Mouse (Mus musculus) stomach, embryonic 15.5 days (tissue): ENCODE data around the gene Atp2a2. TPM values are rescaled to one million over a fixed set of nuclear protein-coding genes. Genes with fewer than 3 reads are reported as not detected.

Experiments
- ATAC-seq: fragments of 200-750 bp; cut with Nextera tagmentation; 2 replicates; pipeline ENCODE4 v1.8.0; 2017; ENCODE audit warnings: low read depth, moderate number of reproducible peaks, moderate TSS enrichment; ENCODE audit not compliant: insufficient read depth, low FRiP score
- H3K27ac ChIP-seq: fragments of 300-500 bp; sonication (generic); 2 replicates; pipeline ENCODE4 v1.5.1; 2015; ENCODE audit warnings: mild to moderate bottlenecking, inconsistent platforms
- H3K27me3 ChIP-seq: fragments of 300-500 bp; sonication (generic); replicated peaks from 2 replicates; pipeline ENCODE4 v1.6.1; 2015; ENCODE audit warnings: inconsistent platforms
- H3K36me3 ChIP-seq: fragments of 300-500 bp; sonication (generic); 2 replicates; pipeline ENCODE4 v1.6.1; 2015; ENCODE audit warnings: inconsistent platforms
- H3K4me1 ChIP-seq: fragments of 300-500 bp; sonication (generic); 2 replicates; pipeline ENCODE4 v1.6.1; 2015; ENCODE audit warnings: inconsistent platforms
- H3K4me2 ChIP-seq: fragments of 300-500 bp; sonication (generic); 2 replicates; pipeline ENCODE4 v1.6.1; 2015; ENCODE audit warnings: mild to moderate bottlenecking, inconsistent platforms
- H3K4me3 ChIP-seq: fragments of 300-500 bp; sonication (generic); replicated peaks from 2 replicates; pipeline ENCODE4 v1.5.1; 2015; ENCODE audit warnings: inconsistent platforms
- H3K9ac ChIP-seq: fragments of 300-500 bp; sonication (generic); 2 replicates; pipeline ENCODE4 v1.6.1; 2015; ENCODE audit warnings: inconsistent platforms
- H3K9me3 ChIP-seq: fragments of 300-500 bp; sonication (generic); 2 replicates; pipeline ENCODE4 v1.6.1; 2016; ENCODE audit warnings: inconsistent platforms
- WGBS: fragments of 180-500 bp; shearing (Covaris S2); methylation state at CpG from one replicate; pipeline ENCODE4 v1.1.7; 2015; 5-methylcytosine and 5-hydroxymethylcytosine counted together
- polyA plus RNA-seq: library from polyadenylated mRNA; unstranded; fragments of >200 nt; fragmentation: Nextera tagmentation; extraction: Ambion mirVana; gene quantifications from 2 replicates; pipeline ENCODE4 v1.2.1, GENCODE M21; 2015

Gene Atp2a2
- 33.5 and 35.7 TPM in 2 replicates for polyA plus RNA-seq

DNA sequence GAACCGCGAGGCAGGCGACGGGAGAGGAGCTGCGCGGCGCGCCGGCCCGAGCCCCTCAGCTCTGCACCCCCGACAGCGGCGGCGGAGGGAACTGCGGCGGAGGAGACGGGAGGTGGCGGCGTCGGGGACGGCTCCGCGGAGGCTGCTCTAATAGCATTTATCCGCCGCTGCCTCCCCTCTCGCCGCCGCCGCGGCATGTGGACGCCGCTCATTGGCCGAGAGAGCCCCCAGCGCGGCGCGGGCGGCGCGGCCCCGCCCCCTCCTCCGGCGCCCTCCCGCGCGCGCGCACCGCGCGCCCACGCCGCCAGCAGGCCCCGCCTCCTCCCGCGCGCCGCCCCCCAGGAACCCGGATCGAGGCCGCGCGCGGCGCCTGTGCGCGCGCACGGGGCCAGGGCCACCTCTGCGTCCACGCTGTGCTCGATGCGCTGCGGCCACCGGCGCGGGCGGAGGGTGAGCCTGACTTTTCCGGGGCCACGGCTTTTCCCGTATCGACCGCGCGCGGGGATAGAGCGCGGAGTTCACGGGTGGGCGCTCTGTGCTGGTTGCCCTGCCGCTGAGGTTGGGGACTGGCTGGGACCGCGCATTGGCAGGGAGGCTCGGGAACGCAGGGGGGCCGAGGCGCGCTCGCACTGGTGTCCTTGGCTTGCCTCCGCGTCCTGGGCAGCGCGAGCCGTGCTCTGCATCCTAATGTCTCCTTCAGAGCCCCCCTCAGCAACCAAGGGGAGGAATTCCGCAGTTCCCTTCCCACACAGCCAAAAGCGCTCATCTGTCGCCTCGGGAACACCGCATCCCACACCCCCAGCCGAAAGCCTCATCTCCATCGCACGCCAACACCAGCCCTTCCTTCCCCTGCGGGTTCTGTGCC lies at the start of gene Atp2a2:
Gene Atp2a2, minus strand, starts transcription at position 149 of the 865 bp plus-strand sequence.
- WGBS: 0% methylated on average over 77 of the region's 113 CpGs
- H3K27me3 ChIP-seq: no peaks in the 10 kb centered on the region
- no peaks in the 10 kb centered on the region; the same call in 1 of the 2 replicates for H3K36me3 ChIP-seq

DNA sequence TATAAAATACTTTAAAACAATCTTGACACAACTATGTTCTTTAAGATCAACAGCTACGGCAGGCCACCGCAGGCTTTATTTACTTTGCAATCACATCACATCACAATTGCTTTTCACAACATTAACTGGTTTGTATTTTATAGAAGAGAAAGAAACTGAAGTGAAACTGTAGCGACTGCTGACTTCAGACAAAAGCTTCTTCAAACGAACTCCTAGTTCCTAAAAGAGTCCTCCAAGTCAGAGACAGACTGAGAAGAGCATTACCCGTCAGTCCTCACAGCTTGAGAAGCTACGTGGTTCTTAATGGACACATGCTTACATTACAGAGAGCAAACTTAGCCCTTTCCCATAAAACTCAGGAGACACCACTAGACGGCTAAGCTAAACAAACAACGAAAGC lies 48.4 kb upstream of the Atp2a2 start:
- H3K4me1 ChIP-seq: 0 out of 2 replicates have a peak, but pooled peaks cover 5% of the 10 kb centered on the region
- peak overlapping the region; percentile 61 for H3K27ac ChIP-seq
- 29% methylated on average over 8 of the region's 8 CpGs for WGBS
- no peaks in the 10 kb centered on the region for H3K36me3 ChIP-seq
- H3K4me3 ChIP-seq: no peak overlapping the region
- no peaks in the 10 kb centered on the region for H3K9me3 ChIP-seq
- no peaks in the 10 kb centered on the region for H3K27me3 ChIP-seq
- no peak overlapping the region for H3K9ac ChIP-seq
- peak overlapping the region; percentile 27; the same call in 1 of the 2 replicates for H3K4me2 ChIP-seq
- no peak for ATAC-seq

More for the DNA sequence above, at the start of gene Atp2a2:
- ATAC-seq: peak; percentile 94
- H3K9me3 ChIP-seq: no peaks in the 10 kb centered on the region
- H3K4me3 ChIP-seq: peak within 1 kb of the TSS; percentile 99
- peak within 1 kb of the TSS; percentile 99 for H3K27ac ChIP-seq
- H3K9ac ChIP-seq: peak within 1 kb of the TSS; percentile 99
- peaks cover 19% of the 10 kb centered on the region; the same call in 1 of the 2 replicates for H3K4me1 ChIP-seq
- H3K4me2 ChIP-seq: peak within 1 kb of the TSS; percentile 92

DNA sequence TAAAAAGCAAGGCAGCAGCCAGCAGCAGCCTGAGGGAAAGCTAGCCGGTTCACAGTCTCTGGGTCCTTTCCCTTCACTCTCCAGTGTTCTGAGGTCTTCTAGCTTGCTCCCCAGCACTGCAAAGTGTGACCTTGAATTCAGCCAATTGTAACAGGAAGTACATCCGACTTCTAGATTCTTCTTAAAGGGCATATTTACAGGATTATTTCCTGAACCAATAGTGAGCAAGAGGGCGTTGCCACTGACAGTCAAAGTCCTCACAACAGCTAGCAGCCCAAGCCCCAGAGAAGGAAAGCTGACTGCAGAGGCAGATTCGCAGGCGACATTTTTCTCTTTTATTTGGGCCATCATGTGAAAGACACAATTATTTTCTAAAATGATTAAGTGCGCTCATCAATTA lies 46.6 kb upstream of the Atp2a2 start:
- ATAC-seq: peak; percentile 63
- WGBS: 51% methylated on average over 6 of the region's 6 CpGs
- Histone ChIP-seq H3K9me3 (no peaks in the 10 kb centered on the region), H3K4me3 (no peak overlapping the region), H3K9ac (no peak overlapping the region), H3K36me3 (no peaks in the 10 kb centered on the region), H3K4me1 (0 out of 2 replicates have a peak, but pooled peaks cover 5% of the 10 kb centered on the region), H3K4me2 (no peak overlapping the region), H3K27ac (peak overlapping the region; percentile 69; the same call in 1 of the 2 replicates), H3K27me3 (no peaks in the 10 kb centered on the region)

DNA sequence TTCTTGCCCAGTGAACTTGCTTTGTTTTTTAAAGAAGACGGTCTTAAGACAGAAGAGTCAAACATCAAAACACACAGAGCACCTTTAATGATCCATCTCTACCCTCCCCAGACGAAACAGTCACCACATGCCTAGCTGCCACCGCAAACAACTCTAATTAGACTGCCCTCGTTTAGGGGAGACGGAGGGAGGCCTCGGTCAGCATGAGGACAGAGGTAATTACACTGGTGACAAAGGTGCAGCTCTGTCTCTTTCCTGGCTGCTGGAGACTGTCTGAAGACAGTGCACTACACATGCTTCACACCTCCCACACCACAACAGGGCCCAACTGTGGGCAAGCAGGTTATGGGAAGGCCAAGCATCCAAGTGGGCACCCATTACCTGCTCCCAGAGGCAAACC lies 45.8 kb upstream of the Atp2a2 start:
- H3K4me2 ChIP-seq: no peak overlapping the region
- H3K9me3 ChIP-seq: no peaks in the 10 kb centered on the region
- H3K27me3 ChIP-seq: no peaks in the 10 kb centered on the region
- no peak overlapping the region for H3K4me3 ChIP-seq
- H3K36me3 ChIP-seq: no peaks in the 10 kb centered on the region
- H3K4me1 ChIP-seq: 0 out of 2 replicates have a peak, but pooled peaks cover 5% of the 10 kb centered on the region
- ATAC-seq: no peak
- H3K9ac ChIP-seq: no peak overlapping the region
- H3K27ac ChIP-seq: no peak overlapping the region
- 67% methylated on average over 6 of the region's 6 CpGs for WGBS

DNA sequence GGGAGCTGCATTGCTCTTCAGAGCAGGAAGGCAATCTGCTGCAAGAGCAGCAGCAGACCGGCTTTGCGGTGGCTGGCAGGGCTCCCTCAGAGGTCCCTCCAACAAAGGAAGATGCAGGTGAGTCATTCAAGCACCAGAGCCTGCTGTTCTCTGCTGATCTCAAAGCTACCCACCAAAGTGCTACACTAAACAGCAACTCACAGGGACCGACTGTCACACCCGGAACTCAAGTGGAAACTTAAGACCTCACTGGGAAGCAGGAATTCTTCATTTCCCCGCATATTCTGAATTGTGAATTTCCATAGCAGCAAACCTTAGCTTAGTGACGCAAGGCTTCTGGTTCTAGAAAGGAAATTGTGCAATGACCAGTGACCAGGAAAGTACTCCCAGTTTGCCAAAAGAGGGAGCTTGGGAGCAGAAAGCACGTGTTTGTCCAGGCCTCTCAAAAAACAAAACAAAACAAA lies 45.3 kb upstream of the Atp2a2 start:
- 53% methylated on average over 7 of the region's 7 CpGs for WGBS
- no peak overlapping the region for H3K9ac ChIP-seq
- H3K27ac ChIP-seq: no peak overlapping the region

DNA sequence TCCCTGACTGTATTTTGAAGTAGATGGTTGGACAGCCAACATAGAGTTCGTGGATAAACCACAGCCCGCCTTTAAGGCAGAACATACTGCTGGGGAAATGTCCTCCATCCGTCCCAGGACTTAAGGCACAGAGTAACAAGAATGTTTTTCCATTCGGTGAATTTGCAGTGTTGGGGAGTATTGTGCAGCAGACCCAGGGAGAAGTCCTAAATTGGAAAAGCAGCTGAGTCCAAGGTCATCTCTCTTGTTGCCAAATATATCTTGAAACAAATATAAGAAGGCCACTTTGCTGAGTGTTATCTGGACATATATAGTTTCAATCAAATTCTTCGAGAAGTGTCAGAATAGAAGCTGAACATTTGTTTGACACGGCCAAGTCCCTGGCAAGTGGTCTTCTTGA lies 41.4 kb upstream of the Atp2a2 start:
- Histone ChIP-seq H3K4me3 (no peak overlapping the region), H3K27ac (no peak overlapping the region), H3K9ac (no peak overlapping the region), H3K4me1 (0 out of 2 replicates have a peak, but pooled peaks cover 5% of the 10 kb centered on the region), H3K27me3 (no peaks in the 10 kb centered on the region), H3K36me3 (no peaks in the 10 kb centered on the region), H3K4me2 (no peak overlapping the region), H3K9me3 (no peaks in the 10 kb centered on the region)
- 87% methylated on average over 6 of the region's 6 CpGs for WGBS
- no peak for ATAC-seq

More for the DNA sequence above, 45.3 kb upstream of the Atp2a2 start:
- no peaks in the 10 kb centered on the region for H3K36me3 ChIP-seq
- no peaks in the 10 kb centered on the region for H3K9me3 ChIP-seq
- H3K4me1 ChIP-seq: 0 out of 2 replicates have a peak, but pooled peaks cover 5% of the 10 kb centered on the region
- no peak overlapping the region for H3K4me2 ChIP-seq
- no peak for ATAC-seq
- no peak overlapping the region for H3K4me3 ChIP-seq
- no peaks in the 10 kb centered on the region for H3K27me3 ChIP-seq

DNA sequence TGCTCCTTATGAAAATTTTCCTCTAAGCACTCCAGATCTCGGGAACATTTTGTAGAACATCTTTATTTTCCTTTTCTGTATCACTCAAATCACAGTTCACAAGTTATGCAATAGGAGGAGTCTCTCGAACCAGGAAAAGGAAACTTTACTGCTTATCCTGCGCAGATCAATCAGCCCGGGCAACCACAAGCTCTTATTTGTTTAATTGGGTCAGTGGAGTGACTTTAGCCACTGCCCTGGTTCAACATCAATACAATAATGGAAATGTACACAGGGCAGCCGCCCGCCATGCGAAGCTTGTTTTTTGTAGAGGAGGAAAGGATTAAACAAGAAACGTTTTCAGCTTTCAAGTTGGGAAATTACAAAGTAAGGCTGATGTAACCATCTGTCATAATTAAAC lies 39.8 kb upstream of the Atp2a2 start:
- WGBS: 60% methylated on average over 8 of the region's 8 CpGs

DNA sequence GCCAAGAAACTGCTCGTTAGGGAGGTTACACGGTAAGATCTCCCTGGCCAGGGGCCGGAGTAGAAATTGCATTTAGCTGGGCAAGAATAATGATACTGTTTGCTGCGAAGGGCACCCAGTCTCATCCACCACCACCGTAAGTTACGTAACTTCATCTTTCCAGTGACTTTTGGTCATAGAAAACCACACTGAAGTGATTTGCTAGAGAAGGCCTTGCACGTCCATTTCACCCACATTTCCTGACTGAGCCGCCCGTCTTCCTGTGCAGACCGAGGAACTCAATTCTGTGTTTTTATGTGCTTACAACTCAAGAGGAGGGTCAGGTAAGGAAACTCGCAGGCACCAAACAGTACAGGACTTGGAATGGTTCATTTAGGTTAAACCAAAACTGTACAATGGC lies 36.1 kb upstream of the Atp2a2 start:
- no peak for ATAC-seq
- no peaks in the 10 kb centered on the region for H3K9me3 ChIP-seq
- WGBS: 90% methylated on average over 11 of the region's 11 CpGs

More for the DNA sequence above, 39.8 kb upstream of the Atp2a2 start:
- Histone ChIP-seq H3K9ac (no peak overlapping the region), H3K4me2 (no peak overlapping the region), H3K36me3 (no peaks in the 10 kb centered on the region), H3K27me3 (no peaks in the 10 kb centered on the region), H3K4me3 (no peak overlapping the region), H3K4me1 (no peaks in the 10 kb centered on the region), H3K27ac (no peak overlapping the region), H3K9me3 (no peaks in the 10 kb centered on the region)
- ATAC-seq: no peak

DNA sequence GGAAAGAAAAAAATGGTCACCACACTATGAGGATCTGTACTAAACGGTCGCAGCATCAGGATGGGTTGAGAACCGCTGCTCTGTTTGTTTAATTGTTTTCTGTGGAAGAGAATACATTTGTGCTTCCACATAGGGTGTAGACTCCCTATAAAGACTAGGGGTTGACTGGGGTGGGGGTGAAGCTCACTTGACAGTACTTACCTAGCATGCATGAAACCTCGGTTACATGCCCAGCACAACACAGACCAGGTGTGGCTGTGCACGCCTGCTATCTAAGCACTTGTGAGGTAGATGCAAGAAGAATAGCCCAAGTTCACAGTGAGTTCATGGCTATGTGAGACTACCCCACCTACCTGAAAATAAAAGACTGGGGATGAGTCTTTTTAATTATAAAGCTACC lies 35.6 kb upstream of the Atp2a2 start:
- H3K4me2 ChIP-seq: no peak overlapping the region
- H3K27me3 ChIP-seq: no peaks in the 10 kb centered on the region
- 94% methylated on average over 5 of the region's 5 CpGs for WGBS
- H3K36me3 ChIP-seq: no peaks in the 10 kb centered on the region
- H3K9me3 ChIP-seq: no peaks in the 10 kb centered on the region
- ATAC-seq: no peak
- H3K4me3 ChIP-seq: no peak overlapping the region
- no peak overlapping the region for H3K9ac ChIP-seq
- no peaks in the 10 kb centered on the region for H3K4me1 ChIP-seq
- H3K27ac ChIP-seq: no peak overlapping the region

More for the DNA sequence above, 36.1 kb upstream of the Atp2a2 start:
- Histone ChIP-seq H3K27me3 (no peaks in the 10 kb centered on the region), H3K4me2 (no peak overlapping the region), H3K4me3 (no peak overlapping the region), H3K4me1 (no peaks in the 10 kb centered on the region), H3K36me3 (no peaks in the 10 kb centered on the region), H3K27ac (no peak overlapping the region), H3K9ac (no peak overlapping the region)

DNA sequence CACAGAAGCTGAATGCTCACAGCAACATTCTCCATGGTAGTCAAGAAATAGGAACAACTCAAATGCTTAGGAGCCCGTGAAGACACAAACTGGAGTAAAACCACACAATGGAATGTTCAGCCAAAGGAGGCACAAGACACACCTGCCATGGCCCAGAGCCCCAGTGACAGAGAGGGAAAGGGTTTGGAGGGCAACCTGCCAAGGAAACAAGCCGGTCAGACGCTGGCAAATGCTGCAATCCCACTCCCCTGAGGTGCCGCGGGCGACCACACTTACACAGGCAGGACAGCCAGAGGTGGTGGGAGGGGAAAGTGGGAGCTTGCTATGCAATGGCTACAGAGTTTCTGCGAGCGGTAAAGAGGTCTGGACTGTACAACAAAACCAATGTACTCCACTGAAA lies 31.9 kb upstream of the Atp2a2 start:
- 79% methylated on average over 8 of the region's 8 CpGs for WGBS
- no peak overlapping the region for H3K4me2 ChIP-seq
- H3K9ac ChIP-seq: no peak overlapping the region
- no peaks in the 10 kb centered on the region for H3K9me3 ChIP-seq
- ATAC-seq: no peak
- peaks cover 17% of the 10 kb centered on the region for H3K4me1 ChIP-seq
- H3K36me3 ChIP-seq: no peaks in the 10 kb centered on the region
- no peak overlapping the region for H3K4me3 ChIP-seq
- H3K27ac ChIP-seq: no peak overlapping the region
- H3K27me3 ChIP-seq: no peaks in the 10 kb centered on the region

DNA sequence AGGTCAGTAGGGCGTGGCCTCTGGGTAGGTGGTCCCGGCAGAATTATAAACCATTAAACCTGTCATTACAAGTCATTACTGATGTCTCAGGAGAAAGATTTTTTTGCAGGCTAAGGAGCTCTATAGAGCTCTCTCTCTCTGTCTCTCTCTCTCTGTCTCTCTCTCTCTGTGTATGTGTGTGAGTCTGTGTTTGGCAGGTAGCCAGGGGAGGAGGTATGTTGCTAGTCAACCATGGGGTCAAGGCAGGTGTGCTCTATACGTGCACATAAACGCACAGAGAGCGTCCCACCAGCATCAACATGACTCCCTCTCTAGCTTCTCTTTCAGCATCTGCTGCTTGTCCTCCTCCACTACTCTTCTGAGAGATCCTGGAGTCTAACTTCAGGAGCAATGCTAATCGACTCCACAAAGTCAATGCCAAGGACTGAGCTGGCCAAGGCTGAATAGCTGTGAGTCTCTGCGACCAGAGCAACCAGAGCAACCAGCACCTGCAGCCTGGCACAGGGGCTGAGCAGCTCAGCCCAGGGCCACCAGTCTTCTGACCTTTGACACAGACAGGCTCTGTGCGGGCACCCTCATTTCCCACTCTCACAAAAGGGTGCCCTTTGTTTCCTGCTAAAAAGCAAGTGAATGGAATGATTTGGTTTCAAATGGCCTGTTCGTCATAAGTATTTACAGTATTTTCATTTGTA lies 28.0 kb upstream of the Atp2a2 start:
- H3K4me3 ChIP-seq: no peak overlapping the region
- 0 out of 2 replicates have a peak overlapping the region, but pooled peaks have one; percentile 80 for H3K27ac ChIP-seq
- H3K9ac ChIP-seq: no peak overlapping the region
- H3K27me3 ChIP-seq: no peaks in the 10 kb centered on the region
- 50% methylated on average over 9 of the region's 9 CpGs for WGBS
- no peaks in the 10 kb centered on the region for H3K36me3 ChIP-seq
- ATAC-seq: no peak
- H3K9me3 ChIP-seq: no peaks in the 10 kb centered on the region
- H3K4me2 ChIP-seq: no peak overlapping the region
- peaks cover 52% of the 10 kb centered on the region for H3K4me1 ChIP-seq

DNA sequence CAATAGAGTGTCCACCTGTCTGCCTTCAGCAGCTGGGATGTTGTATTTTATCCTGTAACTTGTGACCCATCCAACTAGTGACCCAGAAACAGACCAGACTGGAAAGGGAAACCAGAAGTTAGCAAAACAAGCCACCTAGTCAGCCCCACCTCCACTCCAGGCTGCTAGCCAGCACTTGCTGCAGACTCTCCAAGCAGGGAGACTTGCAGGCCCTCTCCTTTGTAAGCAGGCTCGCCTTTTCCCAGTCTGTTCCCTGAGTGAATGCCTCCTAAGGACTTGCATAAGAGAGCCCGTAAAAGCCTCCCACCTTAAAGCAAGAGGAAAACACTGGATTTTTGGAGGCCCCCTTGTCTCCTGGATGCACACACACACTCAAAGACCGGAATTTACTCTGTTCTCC lies 27.3 kb upstream of the Atp2a2 start:
- Histone ChIP-seq H3K9ac (no peak overlapping the region), H3K27me3 (no peaks in the 10 kb centered on the region), H3K4me3 (no peak overlapping the region), H3K9me3 (no peaks in the 10 kb centered on the region), H3K36me3 (no peaks in the 10 kb centered on the region), H3K4me1 (peaks cover 54% of the 10 kb centered on the region), H3K27ac (peak overlapping the region; percentile 80), H3K4me2 (no peak overlapping the region)
- no peak for ATAC-seq
- WGBS: 40% methylated on average over 3 of the region's 3 CpGs
